Mouse (Mus musculus) R1 (cell line): ENCODE measurements at regions not wholly inside any gene's neighbourhood (a gene's known extent, or its start where the extent isn't known, plus 50 kb on each side); places are given as distances from the start of the nearest gene placed in this dataset.
A peak's percentile ranks its signal among the peaks of the same experiment; 100 is the strongest.

ENCODE experiments used
- DNase-seq: peaks from one replicate; pipeline ENCODE4 v3.0.0-alpha.2; 2018; ENCODE audit warnings: low read depth, low spot score

DNA sequence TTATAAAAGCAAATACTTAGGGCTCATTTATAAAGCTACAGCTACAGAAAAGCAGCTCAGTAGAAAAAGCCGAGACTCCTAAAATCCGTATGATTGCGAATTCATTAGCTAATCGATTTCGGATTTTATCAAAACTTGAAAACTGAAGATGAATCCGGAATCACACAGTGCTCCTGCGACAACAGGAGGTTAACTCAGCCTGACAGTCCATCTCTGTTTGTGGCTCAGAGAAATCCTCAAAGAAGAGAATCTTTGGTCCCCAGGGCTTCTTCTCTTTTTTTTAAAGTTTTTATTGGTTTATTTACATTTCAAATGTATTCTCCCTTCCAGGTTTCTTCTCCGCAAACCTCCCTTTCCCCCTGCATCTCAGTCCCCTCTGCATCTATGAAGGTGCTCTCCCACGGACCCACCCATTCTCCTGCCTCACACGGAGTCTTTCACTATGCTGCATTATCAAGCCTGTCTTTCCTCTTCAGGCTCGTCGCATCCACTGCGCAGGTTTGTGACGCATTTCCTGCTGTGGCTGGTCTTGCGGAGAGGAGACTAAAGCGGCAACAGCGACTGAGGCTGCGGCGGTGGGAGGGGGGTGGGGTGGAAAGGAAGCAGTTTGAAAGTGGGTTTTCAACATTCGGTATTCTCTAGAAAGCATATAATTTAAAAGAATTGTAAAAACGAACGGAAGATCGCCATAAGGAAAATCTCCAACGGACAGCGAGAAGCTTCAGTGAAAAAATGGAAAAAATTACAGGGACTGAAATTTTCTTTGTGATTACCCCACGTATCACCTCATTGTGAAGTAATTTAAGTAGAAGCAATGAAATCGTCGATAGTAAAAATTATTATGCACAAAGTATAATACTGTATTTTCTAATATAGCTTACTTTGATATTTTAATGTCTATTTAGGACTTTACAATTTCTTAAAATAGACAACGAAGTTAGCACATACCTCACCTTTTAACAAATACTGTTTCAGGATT, 482.5 kb upstream of the Snrpn start:
- peak; percentile 77 for DNase-seq

DNA sequence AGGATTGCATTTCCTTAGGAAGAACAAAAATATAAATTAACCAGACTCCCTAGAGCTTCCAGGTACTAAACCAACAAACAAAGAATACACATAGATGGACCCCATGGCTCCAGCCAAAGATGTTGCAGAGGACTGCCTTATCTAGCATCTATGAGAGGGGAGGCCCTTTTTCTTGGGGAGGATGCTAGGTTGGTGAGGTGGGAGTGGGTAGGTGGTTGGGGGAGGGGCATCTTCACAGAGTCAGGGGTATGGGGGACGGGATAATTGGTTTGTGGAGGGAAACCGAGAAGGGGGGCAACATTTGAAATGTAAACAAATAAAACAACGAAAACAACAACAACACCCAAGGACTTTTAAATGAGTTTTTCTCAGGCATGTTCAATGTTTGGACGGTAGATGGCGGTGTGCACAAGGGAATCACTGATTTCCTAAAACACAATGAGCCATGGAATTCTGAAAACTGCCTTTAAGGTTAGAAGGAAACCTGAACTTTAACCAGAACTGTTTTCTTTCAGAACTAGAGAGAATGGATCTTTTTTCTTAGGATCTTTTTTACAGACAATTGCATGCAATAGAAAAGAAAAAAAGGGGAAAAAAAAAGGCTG, 477.2 kb upstream of the Snrpn start:
- peak; percentile 7 for DNase-seq
